Mouse (Mus musculus) liver, embryonic 16.5 days (tissue): ENCODE results near the gene Dusp12. TPM values are rescaled to one million over a fixed set of nuclear protein-coding genes. Genes with fewer than 3 reads are reported as not detected.

Source experiments
- ATAC-seq: fragments of 200-750 bp; cut with Nextera tagmentation; 2 replicates; pipeline ENCODE4 v1.8.0; 2017; ENCODE audit warnings: low read depth, mild to moderate bottlenecking, moderate number of reproducible peaks, moderate library complexity
- H3K27ac ChIP-seq: fragments of 300-500 bp; sonication (generic); 2 replicates; pipeline ENCODE4 v1.5.1; 2014; ENCODE audit warnings: mild to moderate bottlenecking, low read length
- H3K27me3 ChIP-seq: fragments of 300-500 bp; sonication (generic); 2 replicates; pipeline ENCODE4 v1.6.1; 2014; ENCODE audit warnings: low read depth, low read length, mixed read lengths; ENCODE audit not compliant: control insufficient read depth, insufficient read depth
- H3K36me3 ChIP-seq: fragments of 300-500 bp; sonication (generic); 2 replicates; pipeline ENCODE4 v1.6.1; 2014; ENCODE audit warnings: mild to moderate bottlenecking; ENCODE audit not compliant: control insufficient read depth, insufficient read depth
- H3K4me1 ChIP-seq: fragments of 300-500 bp; sonication (generic); 2 replicates; pipeline ENCODE4 v1.6.1; 2014; ENCODE audit warnings: low read depth, low read length, mixed read lengths; ENCODE audit not compliant: control insufficient read depth
- H3K4me2 ChIP-seq: fragments of 300-500 bp; sonication (generic); 2 replicates; pipeline ENCODE4 v1.6.1; 2014; ENCODE audit warnings: low read depth, low read length, mixed read lengths
- H3K4me3 ChIP-seq: fragments of 300-500 bp; sonication (generic); 2 replicates; pipeline ENCODE4 v1.5.1; 2014; ENCODE audit warnings: low read depth, mild to moderate bottlenecking, low read length
- H3K9ac ChIP-seq: fragments of 300-500 bp; sonication (generic); 2 replicates; pipeline ENCODE4 v1.6.1; 2014; ENCODE audit warnings: low read depth, low read length
- H3K9me3 ChIP-seq: fragments of 300-500 bp; sonication (generic); replicated peaks from 2 replicates; pipeline ENCODE4 v1.6.1; 2016; ENCODE audit warnings: low read length; ENCODE audit not compliant: control insufficient read depth
- WGBS: fragments of 180-500 bp; shearing (Covaris S2); extraction: QIAGEN DNeasy Blood & Tissue Kit; methylation state at CpG from one replicate; pipeline ENCODE4 v1.1.7; 2014; ENCODE audit not compliant: insufficient replicate concordance; 5-methylcytosine and 5-hydroxymethylcytosine counted together
- polyA plus RNA-seq: library from polyadenylated mRNA; unstranded; fragments of >200 nt; fragmentation: Nextera tagmentation; extraction: Ambion mirVana; gene quantifications from 2 replicates; pipeline ENCODE4 v1.2.1, GENCODE M21; 2015

Gene Dusp12
- polyA plus RNA-seq, 1 experiment from 2014 or later, result 21.4 TPM

DNA sequence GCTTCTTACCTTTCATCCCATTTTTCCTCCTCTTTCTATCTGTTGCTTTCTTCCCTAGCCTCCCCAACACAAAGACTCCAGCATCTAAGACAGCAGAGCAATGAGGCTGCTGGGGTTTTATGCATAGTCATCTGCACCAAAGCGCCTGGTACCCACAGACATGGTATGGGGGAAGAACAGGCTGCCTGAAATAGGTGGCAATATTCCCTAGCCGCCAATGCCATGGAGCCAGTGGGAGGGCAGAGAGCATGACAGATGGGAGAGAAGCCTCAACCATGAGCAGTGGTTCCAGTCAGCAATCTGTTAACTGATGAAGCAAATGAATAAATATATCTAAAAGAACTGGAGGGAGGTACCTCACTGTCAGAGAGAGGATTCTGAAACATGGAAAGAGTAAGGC, 28.0 kb downstream of the Dusp12 start:
- whole genome bisulfite sequencing, result 72% methylated on average over 2 of the region's 2 CpGs
- Histone ChIP-seq H3K27ac (no peak overlapping the region), H3K4me2 (no peak overlapping the region), H3K9me3 (no peaks in the 10 kb centered on the region), H3K36me3 (no peaks in the 10 kb centered on the region; the same call in 1 of the 2 replicates), H3K4me3 (no peak overlapping the region), H3K9ac (no peak overlapping the region), H3K27me3 (no peaks in the 10 kb centered on the region), H3K4me1 (peaks cover 39% of the 10 kb centered on the region)
- no peak for ATAC-seq

DNA sequence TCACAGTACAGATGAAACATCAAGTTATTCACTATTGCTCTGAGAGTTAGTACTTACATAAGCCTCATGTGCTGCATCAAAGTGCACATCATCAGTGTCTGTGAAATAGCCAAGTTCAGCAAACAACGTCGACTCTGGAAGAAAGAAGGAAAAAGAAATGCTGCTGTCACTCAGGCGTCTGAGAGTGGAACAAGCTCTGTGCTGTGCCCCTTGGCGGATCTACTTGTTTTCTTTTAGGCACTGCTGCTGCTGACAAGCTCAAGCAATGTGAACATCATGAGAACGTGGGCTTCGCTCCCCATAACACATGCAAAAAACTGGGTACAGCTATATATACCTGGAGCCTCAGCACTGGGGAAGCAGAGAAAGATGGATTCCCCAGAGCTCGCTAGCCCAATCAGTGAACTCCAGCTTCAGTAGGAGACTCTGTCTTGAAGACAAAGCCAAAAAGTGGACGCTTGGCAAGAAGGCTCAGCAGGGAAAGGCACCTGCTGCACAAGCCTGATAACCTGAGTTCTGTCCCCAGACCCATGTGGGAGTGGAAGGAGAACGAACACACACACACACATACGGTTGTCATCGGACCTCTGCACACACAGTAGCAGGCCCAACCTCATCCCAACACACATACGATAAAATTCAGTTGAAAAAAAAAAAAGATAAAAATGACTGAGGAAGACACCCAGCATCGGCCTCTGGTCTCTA, 30.1 kb downstream of the Dusp12 start:
- Histone ChIP-seq H3K4me2 (peak overlapping the region; percentile 7; the same call in 1 of the 2 replicates), H3K9ac (no peak overlapping the region), H3K27ac (0 out of 2 replicates have a peak overlapping the region, but pooled peaks have one; percentile 46), H3K36me3 (peaks cover 6% of the 10 kb centered on the region; the same call in 1 of the 2 replicates), H3K27me3 (no peaks in the 10 kb centered on the region), H3K9me3 (no peaks in the 10 kb centered on the region), H3K4me3 (no peak overlapping the region), H3K4me1 (peaks cover 29% of the 10 kb centered on the region)
- WGBS, result 37% methylated on average over 13 of the region's 13 CpGs
- ATAC-seq, result peak; percentile 92

DNA sequence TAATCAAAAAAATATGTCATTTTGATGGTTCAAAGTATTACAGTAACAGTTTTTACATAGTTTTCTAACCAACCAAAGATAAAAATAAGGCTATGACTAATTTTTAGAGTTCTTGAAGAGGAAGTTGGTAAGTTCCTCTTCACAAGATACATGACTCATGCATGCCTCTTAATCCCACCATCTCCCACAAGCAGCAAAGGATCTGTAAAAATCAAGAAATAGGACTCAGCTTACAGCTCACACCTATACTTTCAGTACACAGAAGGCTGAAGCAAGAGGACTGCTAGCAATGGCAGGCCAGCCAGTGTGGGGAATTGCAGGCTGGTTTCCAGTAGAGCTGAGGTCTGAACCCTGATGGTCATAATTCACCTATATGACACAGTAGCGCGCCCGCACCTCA, 31.7 kb downstream of the Dusp12 start:
- Histone ChIP-seq H3K36me3 (peaks cover 9% of the 10 kb centered on the region; the same call in 1 of the 2 replicates), H3K4me3 (no peak overlapping the region), H3K4me2 (no peak overlapping the region), H3K9ac (no peak overlapping the region), H3K9me3 (no peaks in the 10 kb centered on the region), H3K27me3 (no peaks in the 10 kb centered on the region), H3K4me1 (peaks cover 26% of the 10 kb centered on the region), H3K27ac (0 out of 2 replicates have a peak overlapping the region, but pooled peaks have one; percentile 26)
- WGBS, result 60% methylated on average over 3 of the region's 3 CpGs
- ATAC-seq, result no peak

- Histone ChIP-seq H3K9me3 (no peaks in the 10 kb centered on the region), H3K4me1 (peaks cover 20% of the 10 kb centered on the region), H3K9ac (no peak overlapping the region; the same call in 1 of the 2 replicates), H3K27me3 (no peaks in the 10 kb centered on the region), H3K27ac (no peak overlapping the region), H3K4me2 (no peak overlapping the region), H3K36me3 (peaks cover 9% of the 10 kb centered on the region; the same call in 1 of the 2 replicates), H3K4me3 (no peak overlapping the region)
- ATAC-seq, result no peak
- WGBS, result 68% methylated on average over 23 of the region's 23 CpGs
Observed at GRCm38 (mm10) chr1:170850637-170851624, 34.4 kb downstream of the Dusp12 start.

- Histone ChIP-seq H3K27ac (no peak overlapping the region), H3K4me2 (no peak overlapping the region), H3K36me3 (peaks cover 9% of the 10 kb centered on the region; the same call in 1 of the 2 replicates), H3K4me3 (no peak overlapping the region), H3K9me3 (no peaks in the 10 kb centered on the region), H3K27me3 (no peaks in the 10 kb centered on the region), H3K4me1 (peaks cover 23% of the 10 kb centered on the region), H3K9ac (no peak overlapping the region)
- WGBS, result 68% methylated on average over 2 of the region's 2 CpGs
- no peak for ATAC-seq
Observed at GRCm38 (mm10) chr1:170850007-170850406, 35.3 kb downstream of the Dusp12 start.

DNA sequence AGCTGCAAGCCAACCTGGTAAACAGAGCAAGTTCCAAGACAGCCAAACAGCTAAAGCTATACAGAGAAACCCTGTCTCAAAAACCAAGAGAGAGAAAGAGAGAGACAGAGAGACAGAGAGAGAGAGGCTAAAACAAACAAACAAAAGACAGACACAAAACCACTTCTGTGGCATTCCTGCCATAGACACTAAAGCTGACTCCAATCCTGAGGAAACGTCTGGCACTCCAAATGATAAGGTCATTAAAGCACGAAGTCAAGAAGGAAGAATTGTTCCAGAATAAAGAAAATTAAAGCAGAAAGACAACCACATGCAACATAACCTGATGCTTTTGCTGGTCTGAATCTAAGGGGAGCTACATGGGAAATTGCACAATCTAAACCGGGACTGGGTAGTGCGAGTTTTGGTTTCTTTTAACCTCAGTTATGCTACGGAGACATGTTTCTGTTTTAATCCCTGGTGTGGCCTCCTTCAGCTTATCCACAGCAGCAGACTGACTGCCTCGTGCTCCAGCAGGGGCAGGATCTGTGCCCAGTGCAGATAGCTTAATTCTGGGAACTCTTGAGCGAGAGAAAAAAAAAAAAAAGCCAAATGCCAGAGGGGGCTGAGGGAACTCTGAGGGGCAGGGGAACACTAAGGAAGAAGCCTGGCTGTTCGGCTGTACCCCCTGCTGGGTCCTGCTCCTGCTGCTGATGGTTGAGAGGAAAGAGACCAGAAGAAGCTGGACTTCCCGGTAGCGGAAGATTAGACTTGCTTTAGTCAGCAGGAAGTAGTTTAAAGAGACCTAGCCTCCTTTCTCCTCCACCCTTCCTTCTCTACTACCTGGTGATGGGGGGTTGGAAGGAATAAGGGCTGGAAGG, 39.7 kb downstream of the Dusp12 start:
- Histone ChIP-seq H3K4me3 (peak overlapping the region; percentile 31), H3K27ac (peak overlapping the region; percentile 78), H3K27me3 (no peaks in the 10 kb centered on the region), H3K9me3 (no peaks in the 10 kb centered on the region), H3K4me2 (peak overlapping the region; percentile 46), H3K4me1 (peaks cover 20% of the 10 kb centered on the region), H3K9ac (peak overlapping the region; percentile 42), H3K36me3 (peaks cover 8% of the 10 kb centered on the region; the same call in 1 of the 2 replicates)
- WGBS, result 10% methylated on average over 10 of the region's 10 CpGs
- peak; percentile 91 for ATAC-seq

- H3K27me3 ChIP-seq, result no peaks in the 10 kb centered on the region
- H3K4me3 ChIP-seq, result no peak overlapping the region
- no peak overlapping the region for H3K9ac ChIP-seq
- H3K27ac ChIP-seq, result no peak overlapping the region
- no peak overlapping the region for H3K4me2 ChIP-seq
- no peak for ATAC-seq
- H3K36me3 ChIP-seq, result peaks cover 3% of the 10 kb centered on the region; the same call in 1 of the 2 replicates
- peaks cover 20% of the 10 kb centered on the region for H3K4me1 ChIP-seq
- no peaks in the 10 kb centered on the region for H3K9me3 ChIP-seq
- WGBS, result 61% methylated on average over 8 of the region's 8 CpGs
Observed at GRCm38 (mm10) chr1:170844380-170844779, 41.0 kb downstream of the Dusp12 start.

GRCm38 (mm10) chr1:170839685-170840084, 45.7 kb downstream of the Dusp12 start:
- no peak overlapping the region for H3K27ac ChIP-seq
- no peaks in the 10 kb centered on the region for H3K9me3 ChIP-seq
- ATAC-seq, result no peak
- peaks cover 8% of the 10 kb centered on the region; the same call in 1 of the 2 replicates for H3K36me3 ChIP-seq
- peaks cover 3% of the 10 kb centered on the region for H3K4me1 ChIP-seq
- H3K27me3 ChIP-seq, result no peaks in the 10 kb centered on the region
- no peak overlapping the region for H3K4me2 ChIP-seq
- H3K4me3 ChIP-seq, result no peak overlapping the region
- H3K9ac ChIP-seq, result no peak overlapping the region
